Mouse (Mus musculus) telencephalon, adult 2 months (tissue): ENCODE results near the gene Zfp697.
"Not testable (repeated sequence)": the region's sequence is repeated elsewhere in the genome, so short reads cannot be mapped to it uniquely, and the experiment has no call there.

ENCODE experiments used
- DNase-seq: peaks from one replicate; pipeline ENCODE4 v3.0.0-alpha.2; 2011; ENCODE audit warnings: low read depth, low spot score

Zfp697 gene

GRCm38 (mm10) chr3:98497401-98497800 is 115.1 kb downstream of the Zfp697 start:
- DNase-seq, result not testable (repeated sequence)

GRCm38 (mm10) chr3:98507229-98507628 is 125.0 kb downstream of the Zfp697 start:
- not testable (repeated sequence) for DNase-seq

DNA sequence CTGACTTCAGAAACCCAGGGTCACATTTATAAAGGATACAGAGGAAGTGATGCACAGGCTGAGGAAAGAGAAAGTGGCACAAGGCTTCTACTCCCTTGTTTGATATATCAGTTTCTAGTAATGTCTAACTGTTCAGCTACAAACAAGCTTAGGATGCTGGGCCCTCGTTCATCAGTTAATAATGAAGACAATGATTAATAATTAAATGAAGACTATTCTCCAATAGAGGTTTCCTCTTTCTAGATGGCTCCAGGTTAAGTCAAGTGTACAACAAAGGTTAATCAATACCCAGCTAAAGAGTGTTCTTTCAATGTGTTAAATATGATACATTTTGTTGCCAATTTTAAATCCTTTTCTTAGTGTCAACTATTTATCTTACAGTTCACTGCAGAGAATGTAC is 128.2 kb downstream of the Zfp697 start, which contains the start of gene Hsd3b4:
TSS of gene Hsd3b4 (minus strand) at position 101 of the 400 bp plus-strand sequence.
- not testable (repeated sequence) for DNase-seq

DNA sequence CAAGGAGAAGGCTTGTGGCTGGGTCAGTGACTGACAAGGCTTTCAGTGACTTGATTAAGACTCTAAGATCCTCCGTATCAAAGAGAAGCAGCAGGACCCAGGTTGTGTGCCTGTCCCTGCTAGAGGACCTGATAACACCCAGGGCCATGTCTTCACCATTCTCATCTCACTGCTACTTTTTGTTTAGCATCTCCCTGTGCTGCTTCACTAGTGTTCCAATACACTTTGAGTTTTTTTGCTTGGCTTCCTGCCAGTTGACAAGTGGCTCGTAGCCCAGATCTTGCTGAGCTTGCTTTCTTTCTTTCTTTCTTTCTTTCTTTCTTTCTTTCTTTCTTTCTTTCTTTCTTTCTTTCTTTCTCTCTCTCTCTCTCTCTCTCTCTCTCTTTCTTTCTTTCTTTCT is 140.5 kb downstream of the Zfp697 start:
- DNase-seq, result not testable (repeated sequence)

GRCm38 (mm10) chr3:98524552-98524951 is 142.3 kb downstream of the Zfp697 start:
- not testable (repeated sequence) for DNase-seq

GRCm38 (mm10) chr3:98524978-98525377 is 142.7 kb downstream of the Zfp697 start:
- DNase-seq, result not testable (repeated sequence)

DNA sequence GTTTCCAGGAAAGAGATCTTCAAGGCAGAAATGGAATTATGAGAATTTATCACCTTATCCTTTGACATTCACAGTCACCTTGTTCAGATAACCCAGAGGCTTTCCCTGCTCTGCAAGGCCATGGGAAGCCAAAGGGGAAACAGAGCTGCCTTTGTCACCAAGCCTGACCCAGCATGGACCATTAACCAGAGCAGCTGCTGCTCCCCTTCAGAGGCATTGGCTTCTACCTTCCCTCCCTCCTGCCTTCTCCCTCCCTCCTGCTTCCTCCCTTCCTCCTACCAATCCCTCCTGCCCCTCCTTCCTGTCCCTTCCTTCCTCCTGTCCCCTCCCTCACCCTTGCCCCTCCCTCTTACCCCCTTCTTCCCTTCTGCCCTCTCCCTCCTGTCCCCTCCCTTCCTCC is 165.4 kb downstream of the Zfp697 start:
- not testable (repeated sequence) for DNase-seq

GRCm38 (mm10) chr3:98548495-98548894 is 166.2 kb downstream of the Zfp697 start:
- not testable (repeated sequence) for DNase-seq

DNA sequence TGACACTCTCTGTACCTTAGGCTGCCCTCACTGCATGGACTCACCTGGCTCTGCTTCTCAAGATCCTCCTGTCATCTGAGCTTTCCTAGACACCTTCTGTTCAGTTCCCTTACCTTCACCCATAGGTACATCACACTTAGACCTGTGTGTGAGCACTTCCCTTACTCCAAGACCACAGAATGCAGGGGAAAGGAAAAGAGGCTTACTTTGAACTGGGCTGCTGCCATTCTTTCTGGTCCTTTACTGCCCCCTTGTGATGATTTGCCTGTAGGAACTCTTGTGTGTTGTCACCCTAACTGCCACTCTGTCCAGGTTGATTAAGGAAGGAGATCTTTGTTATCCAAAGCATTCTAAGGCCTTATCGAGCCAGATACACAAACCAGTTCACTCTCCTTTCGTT is 168.0 kb downstream of the Zfp697 start:
- DNase-seq, result not testable (repeated sequence)

DNA sequence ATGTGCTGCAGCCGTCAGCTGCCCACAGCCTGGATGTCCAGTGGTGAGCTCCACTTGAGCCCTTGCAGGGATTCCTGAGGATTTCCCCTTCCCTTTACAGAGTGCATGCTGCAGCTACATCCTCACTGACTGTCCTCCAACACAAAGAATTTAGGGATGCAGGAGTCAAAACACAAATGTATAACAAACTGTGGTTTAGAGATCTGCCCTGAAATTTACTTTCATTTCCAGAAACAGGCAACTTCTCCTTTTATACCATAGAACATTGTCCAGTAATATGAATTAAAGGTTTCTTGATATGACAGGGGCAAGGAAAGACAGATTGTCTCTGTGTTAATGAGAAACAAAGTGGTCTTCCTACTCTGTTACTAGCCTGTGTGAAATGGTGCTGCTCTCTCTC is 168.6 kb downstream of the Zfp697 start:
- not testable (repeated sequence) for DNase-seq

GRCm38 (mm10) chr3:98560711-98561110 is 178.4 kb downstream of the Zfp697 start:
- not testable (repeated sequence) for DNase-seq

DNA sequence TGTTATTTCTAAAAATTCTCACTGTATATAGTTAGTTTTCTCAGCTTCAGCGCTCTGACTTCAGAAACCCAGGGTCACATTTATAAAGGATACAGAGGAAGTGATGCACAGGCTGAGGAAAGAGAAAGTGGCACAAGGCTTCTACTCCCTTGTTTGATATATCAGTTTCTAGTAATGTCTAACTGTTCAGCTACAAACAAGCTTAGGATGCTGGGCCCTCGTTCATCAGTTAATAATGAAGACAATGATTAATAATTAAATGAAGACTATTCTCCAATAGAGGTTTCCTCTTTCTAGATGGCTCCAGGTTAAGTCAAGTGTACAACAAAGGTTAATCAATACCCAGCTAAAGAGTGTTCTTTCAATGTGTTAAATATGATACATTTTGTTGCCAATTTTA is 181.6 kb downstream of the Zfp697 start:
- not testable (repeated sequence) for DNase-seq

DNA sequence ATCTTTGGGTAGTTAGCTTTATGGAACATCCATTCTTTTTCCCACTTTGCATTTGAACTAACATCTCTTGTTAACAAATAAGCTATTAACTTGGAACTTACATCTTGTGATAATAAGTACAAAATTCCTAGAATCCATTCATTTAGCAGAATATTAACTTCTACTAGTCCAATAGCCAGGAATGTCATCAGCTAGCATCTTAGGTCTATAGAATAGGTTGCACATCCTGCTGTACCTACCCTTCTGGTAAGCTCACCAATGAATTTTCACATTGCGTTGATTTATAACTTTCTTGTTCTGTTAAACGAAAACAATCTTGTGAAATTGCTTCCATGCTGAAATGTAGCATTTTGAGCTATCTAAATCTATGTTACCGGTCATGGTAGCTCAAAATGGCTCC is 182.6 kb downstream of the Zfp697 start:
- not testable (repeated sequence) for DNase-seq

GRCm38 (mm10) chr3:98567717-98568116 is 185.5 kb downstream of the Zfp697 start:
- DNase-seq, result not testable (repeated sequence)

- DNase-seq, result peak; percentile 32
Observed at GRCm38 (mm10) chr3:98581024-98581423, 198.8 kb downstream of the Zfp697 start.

DNA sequence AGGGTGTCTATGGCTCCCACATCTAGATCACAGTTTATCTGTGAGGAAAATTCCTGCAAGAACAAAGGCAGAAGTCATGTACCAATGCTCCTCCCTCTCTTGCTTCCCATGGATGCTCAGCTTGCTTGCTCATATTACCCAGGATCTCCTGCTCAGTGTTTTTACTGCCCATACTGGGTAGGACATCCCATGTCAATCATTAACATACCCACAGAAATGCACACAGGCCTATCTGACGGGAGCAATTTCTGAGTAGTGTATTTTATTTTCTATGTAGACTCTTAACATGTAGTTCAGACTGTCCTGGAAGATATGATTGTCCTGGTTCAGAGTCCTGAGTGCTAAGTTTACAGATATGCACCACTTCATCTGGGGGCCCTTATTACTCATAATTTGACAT is 199.9 kb downstream of the Zfp697 start:
- DNase-seq, result not testable (repeated sequence)

DNA sequence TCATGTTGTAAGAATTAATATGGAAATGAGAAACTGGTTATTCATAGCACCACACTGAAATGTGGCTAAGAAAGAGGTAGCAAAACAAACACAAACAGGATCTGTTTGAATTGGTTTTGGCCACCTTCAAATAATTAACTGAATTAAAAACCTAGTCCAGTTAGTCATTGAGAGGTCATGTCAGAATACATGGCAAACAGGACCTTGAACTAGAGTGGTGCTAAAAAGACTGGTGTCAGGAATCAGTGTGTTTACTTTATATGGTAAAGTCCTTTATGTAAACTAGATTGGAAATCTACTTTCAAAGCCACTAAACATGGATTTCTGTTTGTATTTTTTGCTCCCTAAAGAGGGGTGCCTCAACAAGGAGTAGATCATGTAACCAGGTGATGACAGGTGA is 200.4 kb downstream of the Zfp697 start:
- DNase-seq, result not testable (repeated sequence)

DNA sequence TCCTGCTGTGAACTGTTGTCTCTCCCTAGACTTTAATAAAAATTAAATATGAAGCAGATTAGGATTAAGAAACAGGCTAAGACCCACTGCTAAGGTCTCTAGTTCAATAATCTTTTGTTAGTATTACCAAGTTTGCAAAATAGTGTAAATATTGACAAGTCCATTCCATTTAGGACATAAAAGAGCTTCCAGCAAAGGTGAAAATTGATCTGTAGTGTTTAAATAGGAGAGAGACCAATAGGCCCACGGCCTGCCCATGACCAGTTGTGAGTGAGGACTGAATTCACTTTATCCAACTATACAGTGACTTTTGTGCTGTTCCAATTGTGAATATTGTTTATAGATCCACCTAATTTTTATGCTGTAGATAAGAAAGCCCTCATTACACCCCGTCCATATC is 205.5 kb downstream of the Zfp697 start:
- no peak for DNase-seq

DNA sequence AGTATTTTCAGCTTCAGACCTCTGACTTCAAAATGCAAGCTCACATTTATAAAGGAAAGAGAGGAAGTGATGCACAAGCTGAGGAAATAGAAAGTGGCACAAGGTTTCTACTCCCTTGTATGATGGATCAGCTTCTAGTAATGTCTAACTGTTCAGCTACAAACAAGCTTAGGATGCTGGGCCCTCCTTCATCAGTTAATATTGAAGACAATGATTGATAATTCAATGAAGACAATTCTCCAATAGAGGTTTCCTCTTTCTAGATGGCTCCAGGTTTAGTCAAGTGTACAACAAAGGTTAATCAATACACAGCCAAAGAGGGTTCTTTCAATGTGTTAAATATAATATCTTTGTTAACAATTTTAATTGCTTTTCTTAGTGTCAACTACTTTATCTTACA is 206.4 kb downstream of the Zfp697 start, which contains the start of gene Gm10681:
TSS of gene Gm10681 (minus strand) at position 101 of the 400 bp plus-strand sequence.
- DNase-seq, result no peak

DNA sequence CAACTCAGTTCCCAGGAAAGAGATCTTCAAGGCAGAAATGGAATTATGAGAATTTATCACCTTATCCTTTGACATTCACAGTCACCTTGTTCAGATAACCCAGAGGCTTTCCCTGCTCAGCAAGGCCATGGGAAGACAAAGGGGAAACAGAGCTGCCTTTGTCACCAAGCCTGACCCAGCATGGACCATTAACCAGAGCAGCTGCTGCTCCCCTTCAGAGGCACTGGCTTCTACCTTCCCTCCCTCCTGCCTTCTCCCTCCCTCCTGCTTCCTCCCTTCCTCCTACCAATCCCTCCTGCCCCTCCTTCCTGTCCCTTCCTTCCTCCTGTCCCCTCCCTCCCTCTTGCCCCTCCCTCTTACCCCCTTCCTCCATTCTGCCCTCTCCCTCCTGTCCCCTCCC is 231.3 kb downstream of the Zfp697 start:
- DNase-seq, result not testable (repeated sequence)

DNA sequence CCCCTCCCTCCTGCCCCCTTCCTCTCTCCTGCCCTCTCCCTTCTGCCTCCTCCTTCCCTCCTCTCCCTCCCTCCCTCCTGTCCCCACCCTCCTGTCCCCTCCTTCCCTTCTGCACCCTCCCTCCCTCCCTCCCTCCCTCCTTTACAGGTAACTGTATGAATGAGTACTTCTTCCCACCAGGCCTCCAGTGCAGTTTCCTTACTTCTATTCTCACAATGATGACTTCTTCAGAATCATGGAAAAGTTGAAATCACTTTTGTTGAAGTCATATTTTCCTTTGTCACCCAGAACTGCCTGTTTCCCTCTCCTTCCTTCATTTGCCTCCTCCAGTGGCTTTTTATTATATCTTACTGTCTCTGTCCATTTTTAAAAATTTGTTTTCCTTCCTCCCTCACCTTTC is 231.7 kb downstream of the Zfp697 start:
- DNase-seq, result no peak

- DNase-seq, result not testable (repeated sequence)
Observed at GRCm38 (mm10) chr3:98614406-98614927, 232.2 kb downstream of the Zfp697 start.

DNA sequence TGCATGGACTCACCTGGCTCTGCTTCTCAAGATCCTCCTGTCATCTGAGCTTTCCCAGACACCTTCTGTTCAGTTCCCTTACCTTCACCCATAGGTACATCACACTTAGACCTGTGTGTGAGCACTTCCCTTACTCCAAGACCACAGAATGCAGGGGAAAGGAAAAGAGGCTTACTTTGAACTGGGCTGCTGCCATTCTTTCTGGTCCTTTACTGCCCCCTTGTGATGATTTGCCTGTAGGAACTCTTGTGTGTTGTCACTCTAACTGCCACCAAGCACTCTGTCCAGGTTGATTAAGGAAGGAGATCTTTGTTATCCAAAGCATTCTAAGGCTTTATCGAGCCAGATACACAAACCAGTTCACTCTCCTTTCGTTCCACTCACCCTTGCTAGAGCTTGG is 234.0 kb downstream of the Zfp697 start:
- not testable (repeated sequence) for DNase-seq

- DNase-seq, result not testable (repeated sequence)
Observed at GRCm38 (mm10) chr3:98616786-98617185, 234.5 kb downstream of the Zfp697 start.
